Mouse (Mus musculus): ENCODE measurements around the gene B3galt2. TPM values are rescaled to one million over a fixed set of nuclear protein-coding genes. Genes with fewer than 3 reads are reported as not detected.

Gene B3galt2
- polyA plus RNA-seq (2015; fragmentation: Nextera tagmentation; extraction: Ambion mirVana) = 0.89 and 1.1 TPM in 2 replicates

- peak; percentile 51; the same call in 1 of the 2 replicates for ATAC-seq (ENCODE audit: insufficient number of reproducible peaks, low FRiP score, low TSS enrichment, low read depth)
- no peaks in the 10 kb centered on the region for H3K36me3 ChIP-seq
- H3K4me1 ChIP-seq = peaks cover 8% of the 10 kb centered on the region; the same call in 1 of the 2 replicates
- H3K9ac ChIP-seq = no peak within 1 kb of the TSS; the same call in 1 of the 2 replicates
- 28% methylated on average over 15 of the region's 15 CpGs for WGBS
- peak within 1 kb of the TSS; percentile 35 for H3K4me3 ChIP-seq (replicated peaks)
- no peaks in the 10 kb centered on the region for H3K27me3 ChIP-seq
- H3K4me2 ChIP-seq (replicated peaks) = peak within 1 kb of the TSS; percentile 49
- peak within 1 kb of the TSS; percentile 71 for H3K27ac ChIP-seq (replicated peaks)
- H3K9me3 ChIP-seq (replicated peaks) = no peaks in the 10 kb centered on the region
Observed at GRCm38 (mm10) chr1:143640650-143641407, at the start of gene B3galt2. B3galt2 (plus strand) TSS chr1:143640664.

GRCm38 (mm10) chr1:143596864-143597263, 43.6 kb upstream of the B3galt2 start:
- Histone ChIP-seq H3K4me3 (replicated peaks) (no peak overlapping the region), H3K9me3 (replicated peaks) (no peaks in the 10 kb centered on the region), H3K27ac (replicated peaks) (peak overlapping the region; percentile 8; the same call in 1 of the 2 replicates), H3K27me3 (no peaks in the 10 kb centered on the region), H3K9ac (no peak overlapping the region), H3K4me1 (no peaks in the 10 kb centered on the region), H3K4me2 (replicated peaks) (no peak overlapping the region), H3K36me3 (no peaks in the 10 kb centered on the region)
- no peak for ATAC-seq (ENCODE audit: insufficient number of reproducible peaks, low FRiP score, low TSS enrichment, low read depth)
- 50% methylated on average over 2 of the region's 2 CpGs for WGBS

GRCm38 (mm10) chr1:143608911-143609310, 31.6 kb upstream of the B3galt2 start:
- Histone ChIP-seq H3K9ac (no peak overlapping the region), H3K4me2 (replicated peaks) (no peak overlapping the region), H3K4me3 (replicated peaks) (no peak overlapping the region), H3K36me3 (peaks cover 5% of the 10 kb centered on the region; the same call in 1 of the 2 replicates), H3K27me3 (no peaks in the 10 kb centered on the region), H3K27ac (replicated peaks) (no peak overlapping the region), H3K9me3 (replicated peaks) (no peaks in the 10 kb centered on the region), H3K4me1 (no peaks in the 10 kb centered on the region)
- WGBS = 72% methylated on average over 2 of the region's 2 CpGs
- no peak for ATAC-seq (ENCODE audit: insufficient number of reproducible peaks, low FRiP score, low TSS enrichment, low read depth)

- WGBS = 90% methylated on average over 2 of the region's 2 CpGs
- ATAC-seq (ENCODE audit: insufficient number of reproducible peaks, low FRiP score, low TSS enrichment, low read depth) = no peak
- Histone ChIP-seq H3K27ac (replicated peaks) (no peak overlapping the region), H3K36me3 (peaks cover 14% of the 10 kb centered on the region; the same call in 1 of the 2 replicates), H3K9me3 (replicated peaks) (no peaks in the 10 kb centered on the region), H3K27me3 (no peaks in the 10 kb centered on the region), H3K4me2 (replicated peaks) (no peak overlapping the region), H3K4me3 (replicated peaks) (no peak overlapping the region), H3K4me1 (no peaks in the 10 kb centered on the region), H3K9ac (no peak overlapping the region)
Observed at GRCm38 (mm10) chr1:143612901-143613300, 27.6 kb upstream of the B3galt2 start.

GRCm38 (mm10) chr1:143619760-143620159, 20.7 kb upstream of the B3galt2 start:
- Histone ChIP-seq H3K9ac (no peak overlapping the region), H3K4me3 (replicated peaks) (no peak overlapping the region), H3K9me3 (replicated peaks) (no peaks in the 10 kb centered on the region), H3K36me3 (peaks cover 10% of the 10 kb centered on the region; the same call in 1 of the 2 replicates), H3K27ac (replicated peaks) (no peak overlapping the region), H3K4me2 (replicated peaks) (no peak overlapping the region), H3K4me1 (no peaks in the 10 kb centered on the region), H3K27me3 (no peaks in the 10 kb centered on the region)
- WGBS = 16% methylated on average over 2 of the region's 2 CpGs
- ATAC-seq (ENCODE audit: insufficient number of reproducible peaks, low FRiP score, low TSS enrichment, low read depth) = no peak

- Histone ChIP-seq H3K27me3 (no peaks in the 10 kb centered on the region), H3K4me3 (replicated peaks) (no peak overlapping the region), H3K4me2 (replicated peaks) (no peak overlapping the region), H3K4me1 (no peaks in the 10 kb centered on the region), H3K9me3 (replicated peaks) (no peaks in the 10 kb centered on the region), H3K9ac (no peak overlapping the region), H3K27ac (replicated peaks) (no peak overlapping the region), H3K36me3 (peaks cover 19% of the 10 kb centered on the region; the same call in 1 of the 2 replicates)
- no peak for ATAC-seq (ENCODE audit: insufficient number of reproducible peaks, low FRiP score, low TSS enrichment, low read depth)
Observed at GRCm38 (mm10) chr1:143621930-143622329, 18.5 kb upstream of the B3galt2 start.

GRCm38 (mm10) chr1:143622634-143623033, 17.8 kb upstream of the B3galt2 start:
- H3K4me1 ChIP-seq = no peaks in the 10 kb centered on the region
- 85% methylated on average over 1 of the region's 1 CpGs for WGBS
- peaks cover 16% of the 10 kb centered on the region; the same call in 1 of the 2 replicates for H3K36me3 ChIP-seq
- no peaks in the 10 kb centered on the region for H3K9me3 ChIP-seq (replicated peaks)
- H3K4me2 ChIP-seq (replicated peaks) = no peak overlapping the region
- no peak overlapping the region for H3K9ac ChIP-seq
- no peak overlapping the region for H3K27ac ChIP-seq (replicated peaks)
- H3K4me3 ChIP-seq (replicated peaks) = no peak overlapping the region
- ATAC-seq (ENCODE audit: insufficient number of reproducible peaks, low FRiP score, low TSS enrichment, low read depth) = no peak
- no peaks in the 10 kb centered on the region for H3K27me3 ChIP-seq

- Histone ChIP-seq H3K36me3 (peaks cover 3% of the 10 kb centered on the region; the same call in 1 of the 2 replicates), H3K4me1 (no peaks in the 10 kb centered on the region), H3K9ac (no peak overlapping the region), H3K27ac (replicated peaks) (no peak overlapping the region), H3K9me3 (replicated peaks) (no peaks in the 10 kb centered on the region), H3K4me3 (replicated peaks) (no peak overlapping the region), H3K4me2 (replicated peaks) (no peak overlapping the region), H3K27me3 (no peaks in the 10 kb centered on the region)
- no peak for ATAC-seq (ENCODE audit: insufficient number of reproducible peaks, low FRiP score, low TSS enrichment, low read depth)
- 57% methylated on average over 7 of the region's 7 CpGs for WGBS
Observed at GRCm38 (mm10) chr1:143631337-143631736, 9.1 kb upstream of the B3galt2 start.

GRCm38 (mm10) chr1:143632361-143632760, 8.1 kb upstream of the B3galt2 start:
- WGBS = 78% methylated on average over 1 of the region's 1 CpGs
- no peaks in the 10 kb centered on the region for H3K4me1 ChIP-seq
- no peak overlapping the region for H3K4me3 ChIP-seq (replicated peaks)
- H3K9ac ChIP-seq = no peak overlapping the region
- no peak overlapping the region for H3K27ac ChIP-seq (replicated peaks)
- H3K9me3 ChIP-seq (replicated peaks) = no peaks in the 10 kb centered on the region
- H3K27me3 ChIP-seq = no peaks in the 10 kb centered on the region
- H3K4me2 ChIP-seq (replicated peaks) = no peak overlapping the region
- H3K36me3 ChIP-seq = no peaks in the 10 kb centered on the region
- no peak for ATAC-seq (ENCODE audit: insufficient number of reproducible peaks, low FRiP score, low TSS enrichment, low read depth)

GRCm38 (mm10) chr1:143632854-143633587, 7.4 kb upstream of the B3galt2 start:
- Histone ChIP-seq H3K9ac (no peak overlapping the region), H3K36me3 (no peaks in the 10 kb centered on the region), H3K27ac (replicated peaks) (no peak overlapping the region), H3K9me3 (replicated peaks) (no peaks in the 10 kb centered on the region), H3K4me2 (replicated peaks) (no peak overlapping the region), H3K4me3 (replicated peaks) (no peak overlapping the region), H3K27me3 (no peaks in the 10 kb centered on the region), H3K4me1 (no peaks in the 10 kb centered on the region)
- WGBS = 80% methylated on average over 2 of the region's 2 CpGs
- ATAC-seq (ENCODE audit: insufficient number of reproducible peaks, low FRiP score, low TSS enrichment, low read depth) = no peak

GRCm38 (mm10) chr1:143644221-143644620, 3.8 kb downstream of the B3galt2 start:
- ATAC-seq (ENCODE audit: insufficient number of reproducible peaks, low FRiP score, low TSS enrichment, low read depth) = no peak
- Histone ChIP-seq H3K36me3 (peaks cover 5% of the 10 kb centered on the region; the same call in 1 of the 2 replicates), H3K4me3 (replicated peaks) (no peak overlapping the region), H3K4me1 (peaks cover 8% of the 10 kb centered on the region; the same call in 1 of the 2 replicates), H3K4me2 (replicated peaks) (no peak overlapping the region), H3K27ac (replicated peaks) (no peak overlapping the region), H3K9me3 (replicated peaks) (no peaks in the 10 kb centered on the region), H3K9ac (no peak overlapping the region), H3K27me3 (no peaks in the 10 kb centered on the region)
- 84% methylated on average over 2 of the region's 2 CpGs for WGBS

Measured in embryonic facial prominence, embryonic 15.5 days (tissue).